Mouse (Mus musculus): ENCODE data around the gene Fbxo44. TPM values are rescaled to one million over a fixed set of nuclear protein-coding genes. Genes with fewer than 3 reads are reported as not detected.

Fbxo44 gene
- polyA plus RNA-seq, 1 experiment = not detected

DNA sequence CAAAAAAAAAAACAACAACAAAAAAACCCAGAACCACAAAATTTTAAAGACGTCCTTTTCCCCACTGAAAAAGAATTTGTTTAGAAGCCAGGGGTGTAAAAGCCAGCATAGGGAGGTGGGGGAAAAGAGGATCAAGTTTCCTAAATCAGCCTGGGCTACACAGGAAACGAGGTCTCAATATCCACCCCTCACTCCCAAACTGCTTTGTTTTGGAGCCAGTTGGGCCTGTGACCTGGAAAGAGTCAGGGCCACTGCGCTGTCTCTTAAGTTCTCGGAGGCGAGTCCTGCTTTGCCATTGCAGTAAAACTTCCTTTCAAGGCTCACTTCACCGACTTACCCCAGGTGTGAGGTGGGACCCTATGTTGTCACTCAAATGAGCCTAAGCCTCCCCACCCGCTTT, 10.0 kb downstream of the Fbxo44 start:
- no peaks in the 10 kb centered on the region for H3K4me1 ChIP-seq (ENCODE audit: control insufficient read depth, insufficient read depth, low read length)
- H3K27ac ChIP-seq (ENCODE audit: control insufficient read depth, insufficient read depth, low read depth, low read length, poor library complexity) = no peak overlapping the region
- H3K4me3 ChIP-seq (replicated peaks; ENCODE audit: control insufficient read depth, low read depth, low read length) = no peak overlapping the region
- 75% methylated on average over 7 of the region's 7 CpGs for WGBS
- no peak for TF ChIP-seq CTCF (IDR thresholded peaks at IDR 0.05; ENCODE audit: control insufficient read depth, insufficient read depth, low read length)
- TF ChIP-seq POLR2A (IDR thresholded peaks at IDR 0.05; ENCODE audit: borderline replicate concordance, control insufficient read depth, low read depth, low read length) = no peak

DNA sequence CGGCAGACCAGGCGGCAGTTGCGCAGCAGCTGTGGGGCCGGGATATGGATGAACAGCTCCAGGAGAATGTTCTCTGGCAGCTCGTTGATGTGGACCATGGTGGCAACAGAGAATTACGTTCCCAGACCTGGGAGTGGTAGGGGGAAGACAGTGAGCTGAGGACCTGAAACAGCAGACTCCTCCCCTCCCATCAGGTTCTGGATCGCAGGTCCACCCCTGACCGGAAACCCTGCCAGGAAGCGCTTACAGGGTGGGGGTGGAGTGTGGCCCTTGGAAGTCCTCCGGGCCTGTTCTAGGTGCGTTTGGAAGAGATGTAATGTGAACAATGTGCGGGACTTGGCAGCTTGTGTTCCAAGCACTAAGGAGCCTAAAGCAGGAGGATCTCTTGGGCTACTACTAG, 10.7 kb downstream of the Fbxo44 start:
- WGBS = 77% methylated on average over 12 of the region's 12 CpGs
- H3K27ac ChIP-seq (ENCODE audit: control insufficient read depth, insufficient read depth, low read depth, low read length, poor library complexity) = no peak overlapping the region
- H3K4me3 ChIP-seq (replicated peaks; ENCODE audit: control insufficient read depth, low read depth, low read length) = no peak overlapping the region
- no peaks in the 10 kb centered on the region for H3K4me1 ChIP-seq (ENCODE audit: control insufficient read depth, insufficient read depth, low read length)
- TF ChIP-seq POLR2A (IDR thresholded peaks at IDR 0.05; ENCODE audit: borderline replicate concordance, control insufficient read depth, low read depth, low read length) (no peak), CTCF (IDR thresholded peaks at IDR 0.05; ENCODE audit: control insufficient read depth, insufficient read depth, low read length) (no peak)

DNA sequence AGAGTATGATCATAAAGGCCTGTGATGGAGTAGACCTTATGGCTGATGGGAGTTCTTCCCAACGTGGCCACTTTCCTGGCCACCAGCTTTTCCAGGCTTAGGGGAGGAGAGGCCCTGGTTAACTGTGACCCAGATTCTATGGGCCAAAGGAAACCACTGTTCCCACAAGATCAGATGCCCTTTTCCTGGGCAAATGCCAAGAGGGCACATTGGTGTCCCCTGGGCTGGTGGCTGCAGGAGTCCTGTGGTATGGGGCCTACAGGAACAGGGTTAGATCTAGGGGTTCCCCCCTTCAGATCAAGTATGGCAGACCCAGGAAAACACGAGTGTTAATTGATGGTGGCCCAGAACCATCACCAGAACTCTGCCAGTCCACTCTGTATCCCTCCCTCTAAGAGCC, 12.6 kb downstream of the Fbxo44 start:
- H3K4me3 ChIP-seq (replicated peaks; ENCODE audit: control insufficient read depth, low read depth, low read length) = no peak overlapping the region
- TF ChIP-seq CTCF (IDR thresholded peaks at IDR 0.05; ENCODE audit: control insufficient read depth, insufficient read depth, low read length) (no peak), POLR2A (IDR thresholded peaks at IDR 0.05; ENCODE audit: borderline replicate concordance, control insufficient read depth, low read depth, low read length) (no peak)
- H3K27ac ChIP-seq (ENCODE audit: control insufficient read depth, insufficient read depth, low read depth, low read length, poor library complexity) = no peak overlapping the region
- 39% methylated on average over 2 of the region's 2 CpGs for WGBS
- H3K4me1 ChIP-seq (ENCODE audit: control insufficient read depth, insufficient read depth, low read length) = no peaks in the 10 kb centered on the region

DNA sequence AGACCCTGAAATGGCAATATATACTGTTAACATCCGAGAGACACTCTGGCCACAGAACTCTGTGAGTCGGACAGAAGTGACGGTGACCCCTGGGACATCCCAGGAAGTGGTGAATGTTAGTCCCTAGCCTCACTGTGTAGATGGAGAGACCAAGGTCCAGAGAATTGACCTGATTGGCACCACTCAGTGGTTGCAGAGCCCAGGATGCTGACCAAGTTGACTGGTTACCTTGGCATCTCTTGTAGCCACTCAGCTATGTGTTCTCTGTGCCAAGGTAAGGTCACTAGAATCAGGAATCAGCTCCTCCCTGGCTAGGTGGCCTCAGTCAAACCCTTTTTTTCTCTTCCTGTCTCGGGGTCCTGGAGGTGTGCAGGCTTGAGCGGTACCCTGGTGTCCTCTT, 16.6 kb downstream of the Fbxo44 start:
- Histone ChIP-seq H3K27ac (ENCODE audit: control insufficient read depth, insufficient read depth, low read depth, low read length, poor library complexity) (no peak overlapping the region), H3K4me3 (replicated peaks; ENCODE audit: control insufficient read depth, low read depth, low read length) (no peak overlapping the region), H3K4me1 (ENCODE audit: control insufficient read depth, insufficient read depth, low read length) (no peaks in the 10 kb centered on the region)
- no peak for TF ChIP-seq CTCF (IDR thresholded peaks at IDR 0.05; ENCODE audit: control insufficient read depth, insufficient read depth, low read length)
- WGBS = 78% methylated on average over 5 of the region's 5 CpGs

DNA sequence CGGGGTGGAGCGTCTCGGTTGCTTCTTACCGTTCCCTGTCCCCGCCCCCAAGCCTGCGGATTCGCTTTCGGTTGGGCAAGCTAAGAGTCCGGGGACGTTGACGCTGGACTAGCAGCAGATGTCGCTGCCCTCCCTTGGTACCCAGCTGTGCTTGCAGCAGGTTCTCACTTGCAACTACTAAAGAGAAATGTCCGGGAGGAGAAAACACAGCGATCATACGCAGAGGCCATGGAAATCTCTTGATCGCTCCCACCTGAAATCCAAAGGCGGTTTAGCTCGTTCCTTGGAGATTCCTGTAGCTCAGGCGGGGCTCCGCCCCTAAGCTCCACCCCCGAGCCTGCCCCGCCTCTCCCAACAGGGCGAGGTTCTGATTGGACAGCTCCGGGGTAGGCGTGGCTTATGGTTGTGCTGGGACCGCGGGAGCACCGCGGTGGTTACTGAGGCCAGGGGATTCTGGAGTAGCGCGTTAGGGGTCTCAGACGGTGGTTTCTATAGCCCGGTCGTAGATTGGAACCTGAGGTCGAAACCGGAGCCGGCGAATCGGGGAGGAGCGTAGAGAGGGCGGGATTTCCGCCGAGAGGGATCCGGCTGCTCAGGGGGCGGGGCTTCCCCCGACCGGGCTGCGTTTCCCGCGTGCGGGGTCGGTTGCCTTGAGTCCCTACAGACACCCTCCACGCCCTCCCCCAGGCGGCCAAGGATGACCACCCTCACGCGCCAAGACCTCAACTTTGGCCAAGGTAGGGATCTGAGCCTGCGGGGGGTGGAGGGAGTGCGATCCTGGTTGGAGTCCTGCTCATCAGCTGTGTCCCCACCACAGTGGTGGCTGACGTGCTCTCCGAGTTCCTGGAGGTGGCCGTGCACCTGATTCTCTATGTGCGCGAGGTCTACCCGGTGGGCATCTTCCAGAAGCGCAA, 19.9 kb downstream of the Fbxo44 start:
- H3K4me1 ChIP-seq (ENCODE audit: control insufficient read depth, insufficient read depth, low read length) = no peaks in the 10 kb centered on the region
- H3K4me3 ChIP-seq (replicated peaks; ENCODE audit: control insufficient read depth, low read depth, low read length) = peak overlapping the region; percentile 90
- WGBS = under 1% methylated on average over 65 of the region's 65 CpGs
- peak overlapping the region; percentile 85 for H3K27ac ChIP-seq (ENCODE audit: control insufficient read depth, insufficient read depth, low read depth, low read length, poor library complexity)
- TF ChIP-seq POLR2A (IDR thresholded peaks at IDR 0.05; ENCODE audit: borderline replicate concordance, control insufficient read depth, low read depth, low read length) (peak; percentile 65; the same call in 1 of the 2 replicates), CTCF (IDR thresholded peaks at IDR 0.05; ENCODE audit: control insufficient read depth, insufficient read depth, low read length) (peak; percentile 77)

DNA sequence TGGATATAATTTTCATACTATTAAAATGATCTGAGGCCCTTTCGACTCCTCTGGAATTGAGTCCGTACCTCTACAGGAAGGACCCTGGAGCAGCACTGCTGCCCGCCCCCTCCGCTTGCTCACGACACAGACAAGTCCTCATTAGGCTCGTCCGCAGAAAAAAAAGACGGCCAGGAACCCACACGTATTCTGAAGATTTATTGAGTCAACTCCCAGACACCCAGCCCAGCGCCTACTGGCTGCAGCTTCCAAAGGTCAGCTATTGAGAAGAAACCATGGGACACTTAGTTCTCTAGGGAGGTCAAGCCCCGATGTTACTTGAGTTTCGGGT, 20.6 kb downstream of the Fbxo44 start:
- TF ChIP-seq POLR2A (IDR thresholded peaks at IDR 0.05; ENCODE audit: borderline replicate concordance, control insufficient read depth, low read depth, low read length) = no peak
- TF ChIP-seq CTCF (IDR thresholded peaks at IDR 0.05; ENCODE audit: control insufficient read depth, insufficient read depth, low read length) = no peak
- under 1% methylated on average over 12 of the region's 12 CpGs for WGBS
- no peaks in the 10 kb centered on the region; the same call in 1 of the 2 replicates for H3K4me1 ChIP-seq (ENCODE audit: control insufficient read depth, insufficient read depth, low read length)
- peak overlapping the region; percentile 56; the same call in 1 of the 2 replicates for H3K27ac ChIP-seq (ENCODE audit: control insufficient read depth, insufficient read depth, low read depth, low read length, poor library complexity)
- H3K4me3 ChIP-seq (replicated peaks; ENCODE audit: control insufficient read depth, low read depth, low read length) = peak overlapping the region; percentile 90

DNA sequence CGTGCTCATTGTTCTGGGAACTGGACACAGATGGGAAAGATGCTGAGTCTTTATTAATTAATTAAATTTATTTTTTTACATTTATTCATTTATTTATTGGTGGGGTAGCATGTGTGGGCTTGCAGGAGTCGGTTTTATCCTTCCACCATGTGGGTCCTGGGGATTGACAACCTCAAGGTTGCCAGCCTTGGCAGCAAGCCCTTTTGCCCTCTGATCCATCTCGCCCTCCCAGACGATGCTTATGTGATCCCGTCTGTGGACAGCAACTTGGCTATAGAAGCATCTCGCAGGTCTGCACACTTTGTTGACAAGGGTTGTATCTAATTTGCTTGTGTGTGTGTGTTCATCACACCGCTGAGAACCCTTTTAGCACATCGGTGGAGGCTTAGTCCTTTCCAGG, 22.8 kb downstream of the Fbxo44 start:
- H3K4me1 ChIP-seq (ENCODE audit: control insufficient read depth, insufficient read depth, low read length) = no peaks in the 10 kb centered on the region; the same call in 1 of the 2 replicates
- 73% methylated on average over 8 of the region's 8 CpGs for WGBS
- no peak overlapping the region for H3K27ac ChIP-seq (ENCODE audit: control insufficient read depth, insufficient read depth, low read depth, low read length, poor library complexity)
- TF ChIP-seq CTCF (IDR thresholded peaks at IDR 0.05; ENCODE audit: control insufficient read depth, insufficient read depth, low read length) = no peak
- no peak for TF ChIP-seq POLR2A (IDR thresholded peaks at IDR 0.05; ENCODE audit: borderline replicate concordance, control insufficient read depth, low read depth, low read length)
- H3K4me3 ChIP-seq (replicated peaks; ENCODE audit: control insufficient read depth, low read depth, low read length) = no peak overlapping the region

DNA sequence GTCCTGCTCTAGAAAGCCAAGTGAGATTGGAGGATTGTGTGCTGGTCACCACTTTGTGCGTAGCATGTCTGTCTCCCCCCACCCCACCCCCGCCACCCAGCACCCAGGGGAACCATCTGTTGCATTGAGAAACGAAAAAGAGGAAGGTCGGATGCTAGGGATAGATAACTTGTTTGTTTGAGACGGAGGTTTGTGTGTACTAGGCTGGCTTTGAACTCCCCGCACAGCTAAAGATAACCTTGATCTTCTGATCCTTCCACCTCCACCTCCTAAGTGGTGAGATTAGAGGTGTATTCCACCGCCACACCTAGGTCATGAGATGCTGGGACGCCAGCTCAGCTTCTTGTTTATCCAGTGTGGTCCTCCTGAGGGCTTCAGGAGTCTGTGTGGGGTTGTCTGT, 25.3 kb downstream of the Fbxo44 start:
- 30% methylated on average over 8 of the region's 8 CpGs for WGBS
- Histone ChIP-seq H3K4me1 (ENCODE audit: control insufficient read depth, insufficient read depth, low read length) (no peaks in the 10 kb centered on the region; the same call in 1 of the 2 replicates), H3K4me3 (replicated peaks; ENCODE audit: control insufficient read depth, low read depth, low read length) (no peak overlapping the region), H3K27ac (ENCODE audit: control insufficient read depth, insufficient read depth, low read depth, low read length, poor library complexity) (no peak overlapping the region)
- TF ChIP-seq CTCF (IDR thresholded peaks at IDR 0.05; ENCODE audit: control insufficient read depth, insufficient read depth, low read length) (no peak), POLR2A (IDR thresholded peaks at IDR 0.05; ENCODE audit: borderline replicate concordance, control insufficient read depth, low read depth, low read length) (no peak)

Data from bone marrow, adult 2 months (tissue).